Mouse (Mus musculus) urinary bladder, postnatal 10 days (tissue): ENCODE results near the gene P2rx4.

Experiments used
- DNase-seq: peaks from one replicate; pipeline ENCODE4 v3.0.0; 2022; ENCODE audit warnings: low spot score

The P2rx4 gene

DNA sequence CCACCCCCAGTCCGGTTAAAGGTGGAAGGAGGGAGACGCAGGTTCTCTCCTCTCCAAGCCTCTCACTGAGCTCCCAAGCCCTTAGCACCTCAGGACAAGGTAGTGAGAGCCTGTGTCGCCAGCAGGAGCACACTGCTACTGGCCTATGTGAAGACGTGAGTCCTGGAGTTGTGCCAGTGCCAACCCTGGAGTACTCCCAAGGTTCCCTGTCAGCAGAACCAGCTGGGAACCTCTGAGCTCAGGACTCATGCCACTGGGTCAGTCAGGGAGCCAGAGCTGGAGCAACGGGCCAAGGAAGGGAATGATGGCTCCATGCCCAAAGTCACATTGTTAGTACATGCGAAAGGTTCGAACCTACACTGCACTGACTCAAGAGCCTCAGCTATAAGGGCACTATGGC, 49.3 kb downstream of the P2rx4 start:
- DNase-seq, result no peak

DNA sequence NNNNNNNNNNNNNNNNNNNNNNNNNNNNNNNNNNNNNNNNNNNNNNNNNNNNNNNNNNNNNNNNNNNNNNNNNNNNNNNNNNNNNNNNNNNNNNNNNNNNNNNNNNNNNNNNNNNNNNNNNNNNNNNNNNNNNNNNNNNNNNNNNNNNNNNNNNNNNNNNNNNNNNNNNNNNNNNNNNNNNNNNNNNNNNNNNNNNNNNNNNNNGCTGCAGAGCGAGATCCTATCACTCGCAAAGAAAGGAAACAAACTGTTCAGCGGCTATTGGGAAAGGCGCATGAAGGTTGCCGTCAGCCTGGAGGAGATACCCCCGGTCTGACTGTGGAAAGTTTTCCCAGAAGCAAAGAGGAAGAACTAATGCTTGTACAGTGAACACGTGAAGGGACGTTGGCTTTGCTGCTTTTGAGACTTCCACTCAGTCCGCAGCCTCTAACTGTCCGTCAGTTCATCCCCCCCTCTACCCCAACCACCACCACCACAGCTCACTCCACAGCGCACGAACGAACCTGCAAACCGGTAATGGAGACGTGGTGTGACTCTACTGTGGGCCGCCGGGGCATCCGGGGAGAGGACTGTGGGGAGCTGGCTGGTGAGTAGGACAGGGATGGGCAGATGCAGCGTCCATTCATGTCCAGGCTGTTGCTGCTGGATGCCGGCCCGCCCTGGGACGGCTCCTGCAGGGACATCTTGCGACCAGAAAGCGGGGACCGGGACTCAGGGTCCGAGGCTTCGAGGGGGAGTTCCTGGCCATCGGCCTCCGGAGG, 56.1 kb downstream of the P2rx4 start:
- no peak for DNase-seq

DNA sequence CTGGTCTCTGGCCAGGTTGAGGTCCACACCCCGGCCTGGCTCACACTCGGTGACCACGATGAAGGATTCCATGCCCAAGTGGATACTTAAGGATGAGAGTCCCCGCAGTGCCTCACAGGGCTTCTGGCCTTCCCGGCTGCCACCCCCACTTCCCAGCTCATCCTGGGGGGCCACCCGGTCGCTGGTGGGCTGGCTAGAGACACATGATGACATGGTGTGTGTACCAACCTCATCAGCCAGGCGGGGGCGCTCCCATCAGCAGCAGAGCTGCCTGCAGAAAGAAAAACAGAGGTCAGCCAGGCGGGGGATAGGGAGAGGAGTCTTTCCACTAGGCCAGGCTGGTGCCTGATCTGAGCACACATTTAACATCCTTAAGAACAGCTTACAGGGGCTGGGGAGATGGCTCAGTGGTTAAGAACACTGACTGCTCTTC, 56.7 kb downstream of the P2rx4 start:
- DNase-seq, result no peak

DNA sequence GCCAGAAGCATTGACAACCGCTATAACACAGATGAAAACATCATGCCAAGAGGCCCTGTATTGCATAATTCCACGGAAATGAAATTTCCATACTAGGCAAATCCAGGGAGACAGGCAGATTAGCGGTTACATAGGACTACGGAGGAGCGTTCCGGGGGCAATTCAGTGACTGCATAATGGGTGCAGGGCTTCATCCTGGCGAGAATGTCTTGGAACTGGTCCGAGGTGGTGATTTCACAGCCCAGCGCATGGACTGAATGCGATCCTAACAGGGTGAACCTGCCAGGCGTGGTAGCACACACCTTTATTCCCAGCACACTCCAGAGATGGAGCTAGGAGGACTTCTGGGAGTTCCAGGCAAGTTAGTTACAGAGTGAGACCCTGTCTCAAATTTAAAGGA, 59.9 kb downstream of the P2rx4 start:
- DNase-seq, result no peak

DNA sequence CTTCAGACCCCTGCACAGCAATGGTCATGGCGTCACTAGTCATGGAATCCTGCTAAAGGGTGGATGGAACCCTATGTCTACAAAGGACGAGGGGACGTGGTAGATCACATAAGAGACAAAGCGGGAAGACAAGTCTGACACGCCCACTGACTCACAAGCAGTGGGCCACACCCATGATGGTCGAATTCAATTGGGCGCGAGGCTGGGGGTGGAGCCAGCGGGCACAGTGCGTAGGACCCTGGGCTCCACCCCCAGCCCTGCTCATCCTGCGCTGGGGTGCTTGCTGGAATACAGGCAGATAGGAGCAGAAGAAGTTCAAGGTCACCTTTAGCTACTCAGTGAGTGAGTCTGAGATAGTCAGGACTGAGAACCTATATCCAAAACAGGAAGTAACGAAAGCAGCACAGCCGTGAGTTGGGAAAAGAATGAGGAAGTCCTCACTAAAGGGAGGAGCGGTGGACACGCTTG, 61.8 kb downstream of the P2rx4 start:
- DNase-seq, result no peak

DNA sequence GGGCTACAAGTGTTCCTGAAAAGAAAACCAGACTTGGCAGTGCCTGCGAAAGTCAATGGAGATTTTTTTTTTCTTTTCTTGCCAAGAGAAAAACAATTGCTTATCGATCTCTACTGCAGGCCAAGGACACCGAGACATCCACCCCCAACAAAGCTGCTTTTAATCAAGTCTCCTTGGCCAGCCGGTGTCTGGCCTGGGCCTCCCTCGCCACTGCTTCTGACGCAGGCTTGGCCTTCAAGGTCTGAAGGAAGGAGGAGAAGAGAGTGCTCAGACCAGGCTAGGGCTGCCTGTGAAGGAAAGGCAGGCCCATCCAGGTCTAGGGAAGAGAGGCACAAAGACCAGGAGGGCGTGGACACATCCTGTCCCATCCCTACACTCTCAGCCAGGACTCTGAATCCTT, 63.0 kb downstream of the P2rx4 start:
- DNase-seq, result no peak

DNA sequence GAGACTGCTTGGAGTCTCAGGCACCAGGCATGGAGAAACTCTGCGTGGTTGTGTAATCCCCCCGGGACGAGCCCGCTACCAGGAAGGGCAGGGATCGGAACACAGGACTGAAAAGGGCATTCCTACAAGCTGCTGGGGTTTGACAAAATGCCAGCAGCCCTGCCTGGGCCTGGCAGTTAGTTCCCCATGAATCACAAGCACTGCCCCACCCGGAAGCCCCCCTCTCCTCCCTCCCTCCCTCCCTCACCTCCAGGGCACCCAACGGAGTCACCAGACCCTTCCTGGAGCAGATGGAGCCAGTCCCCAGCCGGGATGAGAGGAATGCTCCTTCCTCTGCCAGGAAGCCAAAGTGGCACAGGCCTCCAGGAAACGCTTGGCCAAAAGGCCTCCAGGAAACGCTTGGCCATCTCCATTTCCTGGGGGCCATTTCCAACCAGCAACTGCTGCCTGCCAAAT, 63.5 kb downstream of the P2rx4 start:
- no peak for DNase-seq

DNA sequence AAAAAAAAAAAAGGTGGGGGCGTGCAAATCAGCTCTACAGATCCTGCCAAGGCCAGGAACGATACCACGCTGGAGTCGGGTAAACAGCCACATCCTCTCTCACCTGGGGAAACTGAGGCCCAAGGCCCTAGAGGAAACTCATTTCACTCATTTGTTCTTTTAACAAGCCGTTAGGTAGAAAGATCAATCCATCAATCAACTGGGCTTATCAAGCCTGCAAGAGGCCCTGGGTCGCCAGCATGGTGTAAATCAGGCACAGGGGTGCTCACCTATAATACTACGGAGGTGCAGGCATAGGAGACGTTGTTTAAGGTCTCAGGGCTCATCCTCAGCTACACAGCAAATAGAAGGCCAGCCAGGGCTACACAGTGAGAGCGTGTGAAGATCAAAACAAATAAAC, 64.1 kb downstream of the P2rx4 start:
- no peak for DNase-seq

DNA sequence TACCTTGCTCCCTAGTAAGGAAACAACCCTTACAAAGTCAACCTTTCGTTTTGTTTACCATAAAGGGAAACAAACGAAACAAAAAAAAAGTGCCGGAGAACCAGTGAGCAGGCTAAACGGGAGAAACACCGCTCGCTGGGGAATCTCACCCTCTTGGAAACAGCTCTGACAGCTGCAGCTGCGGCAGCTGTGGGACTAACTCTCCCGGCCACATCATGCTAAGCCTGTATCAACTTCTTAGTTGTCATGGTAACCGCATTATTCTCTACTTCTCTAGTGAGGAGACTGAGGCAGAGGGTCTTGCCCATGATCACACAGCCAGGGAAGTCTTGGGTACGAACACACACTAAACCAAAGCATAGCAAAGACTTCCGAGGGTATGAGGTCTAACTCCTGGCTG, 66.4 kb downstream of the P2rx4 start:
- DNase-seq, result no peak

DNA sequence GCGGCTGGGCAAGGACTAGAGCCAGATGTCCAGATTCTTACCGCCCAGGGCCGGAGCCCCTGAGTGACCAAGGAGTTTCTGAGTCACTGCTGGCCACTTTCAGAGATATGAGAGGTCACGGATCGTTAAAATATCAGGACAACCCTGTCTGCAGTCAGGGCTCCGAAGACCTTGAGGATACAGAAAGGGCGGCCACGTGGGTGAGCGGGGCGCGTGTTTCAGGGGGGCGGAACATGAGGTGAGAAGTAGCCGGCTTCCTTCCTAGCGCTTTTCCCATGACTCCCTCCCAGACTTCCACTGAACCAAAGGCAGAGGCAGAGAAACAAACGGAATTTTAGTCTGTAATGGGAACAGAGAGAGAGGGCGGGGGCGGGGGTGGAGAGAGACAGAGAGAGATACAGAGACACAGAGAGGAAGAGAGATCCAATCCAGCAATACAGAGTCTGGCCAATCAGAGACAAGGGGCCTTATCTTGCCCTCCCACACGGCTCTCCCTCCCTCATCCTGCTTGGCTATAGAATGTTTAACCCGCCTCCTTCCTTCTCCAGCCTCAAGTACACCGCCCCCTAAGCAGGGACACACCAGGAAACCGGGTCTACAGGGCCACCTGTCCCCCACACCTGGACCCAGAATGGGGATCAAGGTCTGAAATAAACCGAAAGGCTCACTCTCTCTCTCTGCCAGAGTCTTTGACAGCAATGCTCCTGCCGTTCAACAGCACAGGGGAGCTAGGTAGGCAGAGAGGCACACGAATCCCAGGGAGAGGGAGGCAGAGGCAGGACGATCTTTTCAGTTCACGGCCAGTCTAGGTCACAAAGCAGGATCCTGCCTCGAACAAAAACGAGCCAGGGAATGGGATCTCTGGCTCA, 67.6 kb downstream of the P2rx4 start:
- no peak for DNase-seq

DNA sequence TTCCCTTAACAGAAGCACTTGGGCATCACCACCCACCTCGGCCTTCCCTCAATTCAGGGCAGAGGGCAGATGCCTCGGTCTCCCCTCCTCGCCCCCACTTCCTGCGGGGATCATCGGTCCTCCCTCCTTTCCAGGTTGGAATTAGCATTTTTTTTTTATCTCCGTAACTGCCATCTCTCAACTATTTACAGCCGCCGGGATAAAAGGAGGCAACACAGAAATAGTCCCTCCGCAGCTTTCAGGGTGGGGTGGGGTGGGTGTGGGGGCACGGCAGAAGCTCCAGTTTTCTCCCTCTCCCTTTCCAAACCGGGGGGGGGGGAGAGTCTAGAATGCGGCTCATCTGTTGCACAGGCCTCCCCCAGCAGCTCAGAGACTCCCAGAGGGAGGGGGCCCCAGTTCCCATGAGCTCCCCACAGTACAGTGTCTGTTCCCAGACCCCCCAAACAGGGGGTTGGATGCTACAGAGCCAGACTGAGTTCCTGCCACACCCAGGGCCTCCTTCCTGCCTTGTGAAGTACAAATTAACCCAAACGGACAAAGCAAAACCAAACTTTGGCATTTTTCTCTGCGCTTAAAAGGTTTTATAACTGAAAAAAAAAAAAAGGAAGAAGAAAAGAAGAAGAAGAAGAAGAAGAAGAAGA, 68.4 kb downstream of the P2rx4 start:
- DNase-seq, result no peak

DNA sequence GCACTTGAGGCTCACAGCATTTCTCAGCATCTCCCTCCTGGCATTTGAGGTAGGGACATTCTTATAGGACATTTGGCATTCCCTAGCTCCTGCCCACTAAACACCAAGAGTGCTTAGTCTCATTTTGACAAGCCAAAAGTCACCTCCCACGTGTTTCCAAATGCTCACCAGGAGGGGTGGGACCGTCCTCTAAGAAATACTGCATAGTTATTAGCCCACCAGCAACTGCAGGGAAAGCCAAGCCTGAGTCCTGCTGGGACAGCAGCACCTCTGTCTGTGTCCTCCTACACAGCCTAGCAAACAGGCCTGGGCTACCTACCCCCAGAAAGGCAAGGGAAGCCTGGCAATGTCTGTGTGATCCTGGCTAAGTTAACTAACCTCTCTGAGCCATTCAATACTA, 70.0 kb downstream of the P2rx4 start:
- DNase-seq, result no peak

DNA sequence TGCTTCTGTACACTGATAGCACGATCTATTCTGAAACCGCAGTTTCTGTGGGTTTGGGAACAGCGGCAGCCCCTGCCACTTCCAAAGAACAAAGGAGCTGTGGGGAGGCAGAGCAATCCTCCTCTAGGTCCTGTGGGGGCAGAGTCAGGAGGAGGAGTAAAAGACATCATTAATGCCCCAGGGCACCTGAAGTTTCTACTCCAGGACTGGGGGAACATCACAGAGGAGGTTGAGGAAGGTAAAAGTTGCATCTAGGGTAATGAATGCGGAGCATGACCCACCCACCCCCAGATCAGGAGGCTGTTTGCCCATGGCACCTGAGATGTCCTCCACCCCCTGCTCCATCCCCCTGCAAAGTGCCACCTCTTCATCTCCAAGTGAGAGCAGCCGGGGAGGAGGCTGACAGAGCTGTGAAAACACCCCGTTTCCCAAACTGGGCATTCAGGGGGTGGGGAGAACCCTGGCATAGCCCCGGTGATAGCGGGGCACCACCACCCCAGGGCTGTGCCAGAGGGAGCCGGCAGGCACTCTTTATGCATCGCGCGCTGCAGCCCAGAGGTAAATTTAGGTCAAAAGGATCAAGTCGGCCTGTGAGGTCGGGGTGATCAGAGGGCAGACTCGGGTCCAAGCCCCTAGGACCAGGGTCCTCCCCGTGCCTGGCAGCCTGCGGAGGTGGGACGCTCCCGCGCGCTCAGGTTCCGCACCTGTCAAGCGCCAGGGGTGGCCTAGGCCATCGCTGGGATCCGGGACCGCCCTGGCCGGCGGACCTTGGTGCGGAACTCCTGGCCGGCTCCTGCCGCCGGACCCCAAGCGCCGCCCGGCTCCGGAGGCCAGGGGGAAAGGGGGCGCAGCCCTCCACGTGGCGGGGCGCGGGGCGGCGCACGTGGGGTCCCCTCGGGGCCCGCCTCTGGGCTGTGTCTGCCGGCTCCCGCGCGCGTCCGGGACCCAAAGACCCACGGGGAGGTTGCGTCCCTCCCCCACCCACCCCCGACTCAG, 71.2 kb downstream of the P2rx4 start:
- no peak for DNase-seq
